Mouse (Mus musculus) ES-Bruce4 (cell line): Measurements from ENCODE around the gene Gse1.

Source experiments
- CTCF ChIP-seq: IDR thresholded peaks from one replicate; pipeline ENCODE4 v1.8.1; 2011; ENCODE audit warnings: low read depth, low read length
- POLR2A ChIP-seq: IDR thresholded peaks from one replicate; pipeline ENCODE4 v1.8.1; 2011; ENCODE audit warnings: low read length; ENCODE audit not compliant: insufficient read depth

GRCm38 (mm10) chr8:120607885-120608284 is 379.6 kb downstream of the Gse1 start:
- no peak for TF ChIP-seq POLR2A
- peak; percentile 76 for TF ChIP-seq CTCF
